Mouse (Mus musculus) small intestine, adult 2 months (tissue): ENCODE measurements around the gene Smg9.

Experiments
- CTCF ChIP-seq: fragments of 200-500 bp; IDR thresholded peaks from 2 replicates; pipeline ENCODE4 v1.5.1; 2012; ENCODE audit warnings: low read depth, mild to moderate bottlenecking, control low read depth, inconsistent platforms, low read length, moderate library complexity, mixed read lengths; ENCODE audit not compliant: insufficient replicate concordance, insufficient read length; ENCODE audit errors: extremely low read depth
- POLR2A ChIP-seq: fragments of 200-500 bp; IDR thresholded peaks from 2 replicates; pipeline ENCODE4 v1.6.1; 2012; ENCODE audit warnings: low read depth, mild to moderate bottlenecking, control low read depth, inconsistent platforms, low read length, moderate library complexity

- no peak for TF ChIP-seq POLR2A
- TF ChIP-seq CTCF, result no peak
Measured at GRCm38 (mm10) chr7:24429413-24430112, 30.1 kb downstream of the Smg9 start.
